Mouse (Mus musculus): Measurements from ENCODE around the gene Fzd9. TPM values are rescaled to one million over a fixed set of nuclear protein-coding genes. Genes with fewer than 3 reads are reported as not detected.

Gene Fzd9
- polyA plus RNA-seq, 1 experiment from 2014 or later = 0.88 TPM

DNA sequence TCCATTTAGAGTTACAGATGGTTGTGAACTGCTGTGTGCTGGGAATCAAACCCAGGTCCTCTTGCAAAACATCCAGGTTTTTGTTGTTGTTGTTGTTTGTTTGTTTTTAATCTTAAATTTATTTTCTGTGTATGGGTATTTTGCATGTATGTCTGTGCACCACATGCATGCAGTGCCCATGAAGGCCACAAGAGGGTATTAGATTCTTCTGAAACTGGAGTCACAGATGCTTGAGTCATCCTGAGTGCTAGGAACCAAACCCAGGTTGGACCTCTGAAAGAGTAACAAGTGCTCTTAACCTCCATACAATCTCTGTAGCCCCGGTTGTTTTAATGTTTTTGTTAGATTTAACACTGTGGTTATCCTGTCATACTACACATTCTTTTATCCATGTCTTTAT lies 42.8 kb downstream of the Fzd9 start:
- Histone ChIP-seq H3K36me3 (peaks cover 53% of the 10 kb centered on the region), H3K27ac (no peak overlapping the region), H3K4me2 (replicated peaks) (no peak overlapping the region), H3K9ac (no peak overlapping the region), H3K4me1 (replicated peaks) (no peaks in the 10 kb centered on the region), H3K4me3 (replicated peaks) (no peak overlapping the region), H3K9me3 (no peaks in the 10 kb centered on the region), H3K27me3 (replicated peaks) (no peaks in the 10 kb centered on the region)
- no peak for ATAC-seq
- WGBS = 95% methylated on average over 1 of the region's 1 CpGs

DNA sequence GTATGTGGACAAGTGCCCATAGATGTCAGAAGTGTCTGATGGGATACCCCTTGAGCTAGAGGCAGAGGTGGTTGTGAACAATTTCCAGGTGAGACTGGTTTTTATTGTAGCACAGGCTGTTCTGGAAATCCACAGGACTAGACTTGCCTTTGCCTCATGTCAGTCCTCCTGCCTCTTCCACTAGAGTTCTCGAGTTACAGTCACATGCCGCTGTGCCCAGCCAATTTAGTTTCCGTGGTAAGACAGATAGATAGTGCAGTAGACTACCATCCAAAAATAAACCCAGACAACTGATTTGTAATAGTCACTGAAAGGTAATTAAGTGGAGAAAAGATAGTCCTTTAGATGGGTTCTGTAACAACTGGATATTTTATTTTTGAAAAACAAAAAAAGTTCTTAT lies 48.3 kb downstream of the Fzd9 start:
- no peak overlapping the region for H3K27ac ChIP-seq
- WGBS = 80% methylated on average over 3 of the region's 3 CpGs
- H3K36me3 ChIP-seq = peaks cover 38% of the 10 kb centered on the region

More for the DNA sequence above, 48.3 kb downstream of the Fzd9 start:
- H3K4me1 ChIP-seq (replicated peaks) = no peaks in the 10 kb centered on the region
- H3K9me3 ChIP-seq = no peaks in the 10 kb centered on the region
- no peak overlapping the region for H3K9ac ChIP-seq
- no peaks in the 10 kb centered on the region for H3K27me3 ChIP-seq (replicated peaks)
- no peak overlapping the region for H3K4me3 ChIP-seq (replicated peaks)
- no peak overlapping the region for H3K4me2 ChIP-seq (replicated peaks)
- no peak for ATAC-seq

Other genes with a start within 250 kb of the Fzd9 start
- 96.0 and 101 TPM in 2 replicates for gene Abhd11, start 242.1 kb downstream of the Fzd9 start, polyA plus RNA-seq (2015; fragmentation: Nextera tagmentation; extraction: Ambion mirVana)
- gene Stx1a, start 227.7 kb downstream of the Fzd9 start, polyA plus RNA-seq (2015; fragmentation: Nextera tagmentation; extraction: Ambion mirVana) = 13.0 and 15.7 TPM in 2 replicates
- gene Dnajc30, start 187.0 kb downstream of the Fzd9 start, polyA plus RNA-seq (2015; fragmentation: Nextera tagmentation; extraction: Ambion mirVana) = 30.7 and 33.6 TPM in 2 replicates
- gene Bud23, start 186.3 kb downstream of the Fzd9 start, polyA plus RNA-seq (2015; fragmentation: Nextera tagmentation; extraction: Ambion mirVana) = 106 and 115 TPM in 2 replicates
- 5.4 and 6.0 TPM in 2 replicates for gene Vps37d, start 173.0 kb downstream of the Fzd9 start, polyA plus RNA-seq (2015; fragmentation: Nextera tagmentation; extraction: Ambion mirVana)
- gene Mlxipl, start 161.3 kb downstream of the Fzd9 start, polyA plus RNA-seq (2015; fragmentation: Nextera tagmentation; extraction: Ambion mirVana) = 6.5 and 8.7 TPM in 2 replicates
- 26.3 and 28.0 TPM in 2 replicates for gene Tbl2, start 101.6 kb downstream of the Fzd9 start, polyA plus RNA-seq (2015; fragmentation: Nextera tagmentation; extraction: Ambion mirVana)
- 50.2 and 50.3 TPM in 2 replicates for gene Bcl7b, start 82.9 kb downstream of the Fzd9 start, polyA plus RNA-seq (2015; fragmentation: Nextera tagmentation; extraction: Ambion mirVana)
- 33.1 and 34.1 TPM in 2 replicates for gene Baz1b, start 64.0 kb downstream of the Fzd9 start, polyA plus RNA-seq (2015; fragmentation: Nextera tagmentation; extraction: Ambion mirVana)
- 0.40 and 0.56 TPM in 2 replicates for gene Fkbp6, start 98.8 kb upstream of the Fzd9 start, polyA plus RNA-seq (2015; fragmentation: Nextera tagmentation; extraction: Ambion mirVana)
- 0.16 and 0.23 TPM in 2 replicates for gene Trim50, start 102.1 kb upstream of the Fzd9 start, polyA plus RNA-seq (2015; fragmentation: Nextera tagmentation; extraction: Ambion mirVana)
- 30.2 and 35.8 TPM in 2 replicates for gene Nsun5, start 118.7 kb upstream of the Fzd9 start, polyA plus RNA-seq (2015; fragmentation: Nextera tagmentation; extraction: Ambion mirVana)
- 10.6 and 11.0 TPM in 2 replicates for gene Pom121, start 143.3 kb upstream of the Fzd9 start, polyA plus RNA-seq (2015; fragmentation: Nextera tagmentation; extraction: Ambion mirVana)

Measured in intestine, embryonic 15.5 days (tissue).